Mouse (Mus musculus) MEL (cell line): ENCODE results near the gene Pkd1l1. TPM values are rescaled to one million over a fixed set of nuclear protein-coding genes. Genes with fewer than 3 reads are reported as not detected.

Experiments
- DNase-seq: peaks from one replicate; pipeline ENCODE4 v3.0.0; 2011; ENCODE audit warnings: low read depth, low spot score
- H3K27ac ChIP-seq: 2 replicates; pipeline ENCODE4 v1.5.1; 2012; ENCODE audit warnings: low read depth, mild to moderate bottlenecking, control low read depth, low read length, moderate library complexity; ENCODE audit not compliant: control insufficient read depth
- H3K27me3 ChIP-seq, 2 experiments: fragments of 150-350 bp in 1 of 2; sonication (generic) in 1 of 2; 2 replicates each; pipeline ENCODE4 v1.6.1; 2012; ENCODE audit warnings: low read length in 2 of 2, mild to moderate bottlenecking in 2 of 2, improper control_type of control experiment in 1 of 2, moderate library complexity in 1 of 2; ENCODE audit not compliant: insufficient read depth in 2 of 2, control insufficient read depth in 1 of 2
- H3K36me3 ChIP-seq, 2 experiments: 2 replicates each; pipeline ENCODE4 v1.6.1; 2012 to 2014; ENCODE audit warnings: low read length in 2 of 2, improper control_type of control experiment in 1 of 2, inconsistent platforms in 1 of 2, mild to moderate bottlenecking in 1 of 2; ENCODE audit not compliant: insufficient read depth in 2 of 2, control insufficient read depth in 1 of 2
- H3K4me1 ChIP-seq, 2 experiments: fragments of 150-350 bp in 1 of 2; sonication (generic) in 1 of 2; 2 replicates each; pipeline ENCODE4 v1.6.1; 2012; ENCODE audit warnings: low read length in 2 of 2, improper control_type of control experiment in 1 of 2, mild to moderate bottlenecking in 1 of 2; ENCODE audit not compliant: insufficient read depth in 2 of 2, control insufficient read depth in 1 of 2
- H3K4me3 ChIP-seq, 2 experiments: fragments of 150-350 bp in 1 of 2; sonication (generic) in 1 of 2; 2 replicates each; pipeline ENCODE4 v1.5.1; 2012; ENCODE audit warnings: low read depth in 2 of 2, low read length in 2 of 2, mild to moderate bottlenecking in 2 of 2, moderate library complexity in 2 of 2, control low read depth in 1 of 2, improper control_type of control experiment in 1 of 2; ENCODE audit not compliant: control insufficient read depth in 1 of 2, insufficient read depth in 1 of 2
- H3K79me2 ChIP-seq: 2 replicates; pipeline ENCODE4 v1.6.1; 2012; ENCODE audit warnings: mild to moderate bottlenecking, low read length, moderate library complexity; ENCODE audit not compliant: control insufficient read depth, poor library complexity, insufficient read depth
- H3K9ac ChIP-seq: 2 replicates; pipeline ENCODE4 v1.6.1; 2012; ENCODE audit warnings: low read depth, mild to moderate bottlenecking, control low read depth, low read length, moderate library complexity; ENCODE audit not compliant: control insufficient read depth, poor library complexity, severe bottlenecking
- H3K9me3 ChIP-seq: fragments of 150-350 bp; sonication (generic); replicated peaks from 2 replicates; pipeline ENCODE4 v1.6.1; 2012; ENCODE audit warnings: mild to moderate bottlenecking, low read length, improper control_type of control experiment, moderate library complexity; ENCODE audit not compliant: insufficient read depth
- BHLHE40 ChIP-seq: IDR thresholded peaks from 2 replicates; pipeline ENCODE4 v1.6.1; 2012; ENCODE audit warnings: low read depth, mild to moderate bottlenecking, inconsistent platforms, low read length, improper control_type of control experiment, borderline replicate concordance
- ELF1 ChIP-seq: IDR thresholded peaks from 2 replicates; pipeline ENCODE4 v1.6.1; 2014; ENCODE audit warnings: low read depth, mild to moderate bottlenecking, inconsistent platforms, low read length, improper control_type of control experiment, moderate library complexity
- EP300 ChIP-seq, 2 experiments: IDR thresholded peaks; 2 replicates each; pipeline ENCODE4 v1.6.1; 2011; ENCODE audit warnings: improper control_type of control experiment in 2 of 2, low read length in 2 of 2, low read depth in 1 of 2, mild to moderate bottlenecking in 1 of 2
- HCFC1 ChIP-seq: IDR thresholded peaks from 2 replicates; pipeline ENCODE4 v1.6.1; 2012; ENCODE audit warnings: low read depth, mild to moderate bottlenecking, inconsistent platforms, low read length, improper control_type of control experiment, moderate library complexity
- JUND ChIP-seq: IDR thresholded peaks from 2 replicates; pipeline ENCODE4 v1.6.1; 2011; ENCODE audit warnings: low read depth, mild to moderate bottlenecking, improper control_type of control experiment, low read length
- MAX ChIP-seq: IDR thresholded peaks from 2 replicates; pipeline ENCODE4 v1.6.1; 2011; ENCODE audit warnings: low read length, improper control_type of control experiment
- MAZ ChIP-seq: IDR thresholded peaks from 2 replicates; pipeline ENCODE4 v1.6.1; 2012; ENCODE audit warnings: low read depth, mild to moderate bottlenecking, inconsistent platforms, low read length, improper control_type of control experiment
- MEF2A ChIP-seq: IDR thresholded peaks from 2 replicates; pipeline ENCODE4 v1.6.1; 2014; ENCODE audit warnings: low read depth, mild to moderate bottlenecking, inconsistent platforms, low read length, improper control_type of control experiment; ENCODE audit not compliant: poor library complexity, insufficient replicate concordance, severe bottlenecking; ENCODE audit errors: extremely low read depth
- MXI1 ChIP-seq: IDR thresholded peaks from 2 replicates; pipeline ENCODE4 v1.6.1; 2011; ENCODE audit warnings: mild to moderate bottlenecking, low read depth, low read length, improper control_type of control experiment
- MYC ChIP-seq: IDR thresholded peaks from 2 replicates; pipeline ENCODE4 v1.6.1; 2011; ENCODE audit warnings: low read depth, mild to moderate bottlenecking, low read length, improper control_type of control experiment, moderate library complexity
- NELFE ChIP-seq: IDR thresholded peaks from 2 replicates; pipeline ENCODE4 v1.6.1; 2011; ENCODE audit warnings: low read depth, low read length, improper control_type of control experiment
- NRF1 ChIP-seq: IDR thresholded peaks from 2 replicates; pipeline ENCODE4 v1.6.1; 2014; ENCODE audit warnings: low read depth, mild to moderate bottlenecking, inconsistent platforms, low read length, improper control_type of control experiment, moderate library complexity; ENCODE audit not compliant: poor library complexity, insufficient read depth, severe bottlenecking
- POLR2AphosphoS2 ChIP-seq: IDR thresholded peaks from 2 replicates; pipeline ENCODE4 v1.6.1; 2011; ENCODE audit warnings: low read length, improper control_type of control experiment
- RAD21 ChIP-seq: IDR thresholded peaks from 2 replicates; pipeline ENCODE4 v1.6.1; 2011; ENCODE audit warnings: mild to moderate bottlenecking, low read depth, low read length, improper control_type of control experiment
- RCOR1 ChIP-seq: IDR thresholded peaks from 2 replicates; pipeline ENCODE4 v1.6.1; 2012; ENCODE audit warnings: low read depth, mild to moderate bottlenecking, inconsistent platforms, low read length, improper control_type of control experiment
- SIN3A ChIP-seq: IDR thresholded peaks from 2 replicates; pipeline ENCODE4 v1.6.1; 2012; ENCODE audit warnings: low read length, improper control_type of control experiment, inconsistent platforms
- TAL1 ChIP-seq: IDR thresholded peaks from 2 replicates; pipeline ENCODE4 v1.6.1; 2012; ENCODE audit warnings: mild to moderate bottlenecking, inconsistent platforms, low read length, moderate library complexity, mixed read lengths
- TBP ChIP-seq: IDR thresholded peaks from 2 replicates; pipeline ENCODE4 v1.8.0; 2011; ENCODE audit warnings: low read depth, low read length, improper control_type of control experiment
- TCF12 ChIP-seq: IDR thresholded peaks from 2 replicates; pipeline ENCODE4 v1.6.1; 2014; ENCODE audit warnings: low read depth, mild to moderate bottlenecking, inconsistent platforms, low read length, improper control_type of control experiment, moderate library complexity
- UBTF ChIP-seq: IDR thresholded peaks from 2 replicates; pipeline ENCODE4 v1.6.1; 2012; ENCODE audit warnings: low read depth, mild to moderate bottlenecking, inconsistent platforms, low read length, improper control_type of control experiment, moderate library complexity, borderline replicate concordance; ENCODE audit not compliant: insufficient read depth
- USF1 ChIP-seq: IDR thresholded peaks from 2 replicates; pipeline ENCODE4 v1.6.1; 2014; ENCODE audit warnings: low read depth, mild to moderate bottlenecking, inconsistent platforms, low read length, improper control_type of control experiment, moderate library complexity
- USF2 ChIP-seq, 2 experiments: IDR thresholded peaks; 2 replicates each; pipeline ENCODE4 v1.6.1; 2011 to 2012; ENCODE audit warnings: improper control_type of control experiment in 2 of 2, low read length in 2 of 2, borderline replicate concordance in 1 of 2, inconsistent platforms in 1 of 2, low read depth in 1 of 2, mild to moderate bottlenecking in 1 of 2; ENCODE audit not compliant: insufficient read depth in 1 of 2
- ZC3H11A ChIP-seq: IDR thresholded peaks from 2 replicates; pipeline ENCODE4 v1.6.1; 2012; ENCODE audit warnings: low read depth, mild to moderate bottlenecking, inconsistent platforms, low read length, improper control_type of control experiment
- ZKSCAN1 ChIP-seq: IDR thresholded peaks from 2 replicates; pipeline ENCODE4 v1.6.1; 2012; ENCODE audit warnings: low read depth, mild to moderate bottlenecking, inconsistent platforms, low read length, improper control_type of control experiment, moderate library complexity
- ZMIZ1 ChIP-seq: IDR thresholded peaks from 2 replicates; pipeline ENCODE4 v1.6.1; 2012; ENCODE audit warnings: low read depth, mild to moderate bottlenecking, inconsistent platforms, low read length, improper control_type of control experiment, moderate library complexity
- polyA plus RNA-seq, 2 experiments: library from polyadenylated mRNA; stranded (reverse) in 1 of 2; unstranded in 1 of 2; fragments of >175 nt in 1 of 2; fragments of >200 nt in 1 of 2; gene quantifications; 2 replicates each; pipeline versions ENCODE4 v1.2.1 to v1.2.4; 2012; ENCODE audit warnings: low replicate concordance in 2 of 2, low read depth in 1 of 2; ENCODE audit not compliant: insufficient read length in 2 of 2, insufficient read depth in 1 of 2, missing spikeins in 1 of 2
- total RNA-seq: library from RNA; depleted of rRNA; stranded (reverse); fragments of 300-350 nt; gene quantifications from 2 replicates; pipeline ENCODE4 v1.2.3, GENCODE M21; 2012

Pkd1l1 gene
- total and polyA plus RNA-seq, 3 experiments = not detected

DNA sequence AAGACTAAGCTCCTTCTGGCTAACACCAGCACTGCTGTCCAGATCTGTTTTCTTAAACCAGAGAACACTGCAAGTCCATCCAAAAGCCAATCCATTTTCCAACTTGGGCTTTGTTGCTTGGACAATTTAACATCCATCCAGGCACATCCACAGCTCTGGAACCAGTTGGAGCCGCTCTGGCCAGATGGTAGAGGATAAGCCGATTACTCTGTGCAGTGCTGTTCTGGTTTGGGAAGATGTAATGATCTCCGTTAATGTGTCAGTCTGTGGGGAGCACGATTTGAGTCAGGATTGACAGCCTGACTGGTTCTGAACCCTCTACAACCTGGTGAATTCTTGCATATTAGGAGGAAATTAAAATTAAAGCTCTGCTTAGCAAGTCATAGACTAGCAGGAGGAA, 188.7 kb downstream of the Pkd1l1 start:
- no peaks in the 10 kb centered on the region for H3K79me2 ChIP-seq
- no peak overlapping the region for H3K4me3 ChIP-seq
- TF ChIP-seq MYC = no peak
- no peak for TF ChIP-seq MEF2A
- no peak for TF ChIP-seq HCFC1
- no peak for TF ChIP-seq NELFE
- TF ChIP-seq TAL1 = no peak
- no peak for TF ChIP-seq ELF1
- no peak for TF ChIP-seq EP300 (IDR thresholded peaks at IDR 0.05; ENCODE audit: low read depth in 1 of 2, low read length in 2 of 2)
- no peak for TF ChIP-seq MXI1
- TF ChIP-seq MAX = no peak
- TF ChIP-seq TBP = no peak
- TF ChIP-seq BHLHE40 = no peak
- TF ChIP-seq NRF1 = no peak
- no peak for TF ChIP-seq USF1
- TF ChIP-seq JUND = no peak
- TF ChIP-seq ZMIZ1 = no peak
- no peak for TF ChIP-seq USF2 (IDR thresholded peaks at IDR 0.05; ENCODE audit: borderline replicate concordance in 1 of 2, insufficient read depth in 1 of 2, low read depth in 1 of 2, low read length in 2 of 2)
- TF ChIP-seq ZKSCAN1 = no peak
- TF ChIP-seq, all 39 proteins: peak for 0
- H3K9me3 ChIP-seq = no peaks in the 10 kb centered on the region
- no peak overlapping the region for H3K9ac ChIP-seq
- H3K4me1 ChIP-seq = no peaks in the 10 kb centered on the region
- H3K36me3 ChIP-seq = no peaks in the 10 kb centered on the region
- no peak for DNase-seq
- H3K27ac ChIP-seq = no peak overlapping the region
- no peaks in the 10 kb centered on the region for H3K27me3 ChIP-seq

DNA sequence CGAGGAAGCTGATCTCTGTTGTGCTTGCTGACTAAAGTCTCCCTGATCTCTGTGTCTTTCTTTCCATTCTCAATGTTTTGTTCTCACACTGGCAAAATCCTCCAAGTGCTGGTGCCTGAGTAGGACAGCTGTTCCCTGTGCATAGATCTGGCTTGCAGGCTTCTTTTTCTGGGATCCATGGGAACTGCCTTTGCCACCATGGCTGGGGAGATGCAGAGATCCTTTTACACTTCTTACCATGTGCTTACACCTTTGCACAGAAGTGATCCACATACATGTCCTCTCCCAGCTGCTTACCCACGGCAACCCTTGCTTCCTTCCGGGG, 191.0 kb downstream of the Pkd1l1 start:
- Histone ChIP-seq H3K36me3 (no peaks in the 10 kb centered on the region), H3K9ac (no peak overlapping the region), H3K27me3 (no peaks in the 10 kb centered on the region), H3K27ac (no peak overlapping the region), H3K4me3 (no peak overlapping the region), H3K4me1 (no peaks in the 10 kb centered on the region), H3K9me3 (no peaks in the 10 kb centered on the region), H3K79me2 (no peaks in the 10 kb centered on the region)
- DNase-seq = no peak
- no peak for TF ChIP-seq UBTF
- TF ChIP-seq RCOR1 = no peak
- no peak for TF ChIP-seq ZC3H11A
- TF ChIP-seq RAD21 = no peak
- no peak for TF ChIP-seq TCF12
- no peak for TF ChIP-seq POLR2AphosphoS2
- no peak for TF ChIP-seq SIN3A
- TF ChIP-seq MAZ = no peak
- TF ChIP-seq HCFC1 = no peak
- TF ChIP-seq USF2 (IDR thresholded peaks at IDR 0.05; ENCODE audit: borderline replicate concordance in 1 of 2, insufficient read depth in 1 of 2, low read depth in 1 of 2, low read length in 2 of 2) = no peak
